Mouse (Mus musculus) intestine, embryonic 14.5 days (tissue): ENCODE data around the gene Csf1. TPM values are rescaled to one million over a fixed set of nuclear protein-coding genes. Genes with fewer than 3 reads are reported as not detected.

Experiments used
- ATAC-seq: fragments of 200-750 bp; cut with Nextera tagmentation; replicated peaks from 2 replicates; pipeline ENCODE4 v1.8.0; 2017; ENCODE audit warnings: low read depth, moderate number of reproducible peaks, moderate TSS enrichment, moderate library complexity; ENCODE audit not compliant: low FRiP score, low TSS enrichment
- DNase-seq: peaks from one replicate; pipeline ENCODE4 v3.0.0-alpha.2; 2018; ENCODE audit warnings: low spot score
- H3K27ac ChIP-seq: fragments of 300-500 bp; sonication (generic); 2 replicates; pipeline ENCODE4 v1.5.1; 2014; ENCODE audit warnings: low read depth, mild to moderate bottlenecking, control low read depth
- H3K27me3 ChIP-seq: fragments of 300-500 bp; sonication (generic); replicated peaks from 2 replicates; pipeline ENCODE4 v1.6.1; 2014; ENCODE audit warnings: low read length, control low read depth; ENCODE audit not compliant: control insufficient read depth, insufficient read depth
- H3K36me3 ChIP-seq: fragments of 300-500 bp; sonication (generic); 2 replicates; pipeline ENCODE4 v1.6.1; 2014; ENCODE audit warnings: low read length, control low read depth; ENCODE audit not compliant: control insufficient read depth, insufficient read depth
- H3K4me1 ChIP-seq: fragments of 300-500 bp; sonication (generic); replicated peaks from 2 replicates; pipeline ENCODE4 v1.6.1; 2014; ENCODE audit warnings: low read length, control low read depth, mixed read lengths; ENCODE audit not compliant: control insufficient read depth, insufficient read depth
- H3K4me2 ChIP-seq: fragments of 300-500 bp; sonication (generic); 2 replicates; pipeline ENCODE4 v1.6.1; 2014; ENCODE audit warnings: low read length
- H3K4me3 ChIP-seq: fragments of 300-500 bp; sonication (generic); 2 replicates; pipeline ENCODE4 v1.5.1; 2014; ENCODE audit warnings: low read depth, low read length, control low read depth, mixed read lengths
- H3K9ac ChIP-seq: fragments of 300-500 bp; sonication (generic); 2 replicates; pipeline ENCODE4 v1.6.1; 2014; ENCODE audit warnings: mild to moderate bottlenecking, low read length
- H3K9me3 ChIP-seq: fragments of 300-500 bp; sonication (generic); 2 replicates; pipeline ENCODE4 v1.6.1; 2016; ENCODE audit warnings: low read length, control low read depth; ENCODE audit not compliant: control insufficient read depth
- WGBS: fragments of 180-500 bp; shearing (Covaris S2); extraction: QIAGEN DNeasy Blood & Tissue Kit; methylation state at CpG from one replicate; pipeline ENCODE4 v1.1.7; 2014; 5-methylcytosine and 5-hydroxymethylcytosine counted together
- polyA plus RNA-seq: library from polyadenylated mRNA; unstranded; fragments of >200 nt; fragmentation: Nextera tagmentation; extraction: Ambion mirVana; gene quantifications from 2 replicates; pipeline ENCODE4 v1.2.1, GENCODE M21; 2014

Csf1 gene
- polyA plus RNA-seq: 13.3 and 13.6 TPM in 2 replicates

- peak; percentile 80 for ATAC-seq
- Histone ChIP-seq H3K9ac (peak within 1 kb of the TSS; percentile 83), H3K27me3 (no peaks in the 10 kb centered on the region), H3K36me3 (peaks cover 5% of the 10 kb centered on the region), H3K27ac (peak within 1 kb of the TSS; percentile 83), H3K4me1 (peaks cover 10% of the 10 kb centered on the region), H3K4me3 (peak within 1 kb of the TSS; percentile 67), H3K4me2 (peak within 1 kb of the TSS; percentile 77), H3K9me3 (no peaks in the 10 kb centered on the region)
- WGBS: under 1% methylated on average over 56 of the region's 56 CpGs
- peak; percentile 88 for DNase-seq
These were observed at the start of gene Csf1 for GRCm38 (mm10) chr3:107759929-107760581. Csf1 (minus strand) TSS chr3:107760469.

- H3K4me2 ChIP-seq: no peak overlapping the region
- H3K4me1 ChIP-seq: peaks cover 11% of the 10 kb centered on the region
- 0 out of 2 replicates have a peak overlapping the region, but pooled peaks have one; percentile 33 for H3K27ac ChIP-seq
- DNase-seq: no peak
- H3K27me3 ChIP-seq: no peaks in the 10 kb centered on the region
- no peak for ATAC-seq
- no peaks in the 10 kb centered on the region for H3K36me3 ChIP-seq
- no peaks in the 10 kb centered on the region for H3K9me3 ChIP-seq
- WGBS: 52% methylated on average over 14 of the region's 14 CpGs
- H3K4me3 ChIP-seq: no peak overlapping the region
- H3K9ac ChIP-seq: no peak overlapping the region
These were observed 47.9 kb upstream of the Csf1 start for GRCm38 (mm10) chr3:107808013-107808750.

- H3K4me2 ChIP-seq: no peak overlapping the region
- 35% methylated on average over 6 of the region's 6 CpGs for WGBS
- H3K9ac ChIP-seq: no peak overlapping the region
- no peaks in the 10 kb centered on the region for H3K9me3 ChIP-seq
- no peaks in the 10 kb centered on the region for H3K27me3 ChIP-seq
- DNase-seq (no peak), ATAC-seq (no peak)
- H3K4me1 ChIP-seq: peaks cover 11% of the 10 kb centered on the region
- H3K36me3 ChIP-seq: no peaks in the 10 kb centered on the region
- H3K27ac ChIP-seq: no peak overlapping the region
- no peak overlapping the region for H3K4me3 ChIP-seq
These were observed 47.2 kb upstream of the Csf1 start for GRCm38 (mm10) chr3:107807386-107807974.

- no peak overlapping the region for H3K4me3 ChIP-seq
- H3K9me3 ChIP-seq: no peaks in the 10 kb centered on the region
- WGBS: 87% methylated on average over 1 of the region's 1 CpGs
- no peak overlapping the region for H3K27ac ChIP-seq
- ATAC-seq (no peak), DNase-seq (no peak)
- H3K36me3 ChIP-seq: no peaks in the 10 kb centered on the region
- H3K27me3 ChIP-seq: no peaks in the 10 kb centered on the region
- H3K4me2 ChIP-seq: no peak overlapping the region
- H3K4me1 ChIP-seq: peaks cover 11% of the 10 kb centered on the region
- no peak overlapping the region for H3K9ac ChIP-seq
These were observed 46.6 kb upstream of the Csf1 start for GRCm38 (mm10) chr3:107806916-107807315.

GRCm38 (mm10) chr3:107804799-107805198 lies 44.5 kb upstream of the Csf1 start:
- H3K4me1 ChIP-seq: peaks cover 11% of the 10 kb centered on the region
- no peak overlapping the region for H3K27ac ChIP-seq
- H3K9ac ChIP-seq: no peak overlapping the region
- no peaks in the 10 kb centered on the region for H3K36me3 ChIP-seq
- WGBS: 89% methylated on average over 1 of the region's 1 CpGs
- H3K4me2 ChIP-seq: no peak overlapping the region
- no peak for ATAC-seq
- no peaks in the 10 kb centered on the region for H3K27me3 ChIP-seq
- DNase-seq: no peak
- H3K9me3 ChIP-seq: no peaks in the 10 kb centered on the region
- H3K4me3 ChIP-seq: no peak overlapping the region

GRCm38 (mm10) chr3:107802185-107802946 lies 42.1 kb upstream of the Csf1 start:
- DNase-seq (no peak), ATAC-seq (no peak)
- Histone ChIP-seq H3K9ac (no peak overlapping the region), H3K4me2 (no peak overlapping the region), H3K27me3 (no peaks in the 10 kb centered on the region), H3K9me3 (no peaks in the 10 kb centered on the region), H3K36me3 (no peaks in the 10 kb centered on the region), H3K27ac (no peak overlapping the region), H3K4me1 (peaks cover under 1% of the 10 kb centered on the region; the same call in 1 of the 2 replicates), H3K4me3 (no peak overlapping the region)
- 69% methylated on average over 8 of the region's 8 CpGs for WGBS

- 84% methylated on average over 5 of the region's 5 CpGs for WGBS
These were observed 38.7 kb upstream of the Csf1 start for GRCm38 (mm10) chr3:107798946-107799345.

GRCm38 (mm10) chr3:107796191-107796983 lies 36.1 kb upstream of the Csf1 start:
- Histone ChIP-seq H3K27ac (no peak overlapping the region), H3K9ac (no peak overlapping the region), H3K27me3 (no peaks in the 10 kb centered on the region), H3K4me2 (no peak overlapping the region), H3K4me1 (peaks cover 10% of the 10 kb centered on the region), H3K9me3 (no peaks in the 10 kb centered on the region), H3K4me3 (no peak overlapping the region), H3K36me3 (no peaks in the 10 kb centered on the region)
- DNase-seq (no peak), ATAC-seq (no peak)
- WGBS: 57% methylated on average over 8 of the region's 8 CpGs

More at GRCm38 (mm10) chr3:107798946-107799345, 38.7 kb upstream of the Csf1 start:
- Histone ChIP-seq H3K4me1 (peaks cover 1% of the 10 kb centered on the region; the same call in 1 of the 2 replicates), H3K27ac (no peak overlapping the region), H3K9ac (no peak overlapping the region), H3K9me3 (no peaks in the 10 kb centered on the region), H3K36me3 (no peaks in the 10 kb centered on the region), H3K4me3 (no peak overlapping the region), H3K4me2 (no peak overlapping the region), H3K27me3 (no peaks in the 10 kb centered on the region)
- DNase-seq: no peak
- ATAC-seq: no peak
